Mouse (Mus musculus) brain, embryonic 14.5 days (tissue): ENCODE data around the gene Foxd3.

Experiments used
- CTCF ChIP-seq: fragments of 200-500 bp; IDR thresholded peaks from 2 replicates; pipeline ENCODE4 v1.5.1; 2012; ENCODE audit warnings: inconsistent platforms, mild to moderate bottlenecking, moderate library complexity, borderline replicate concordance; ENCODE audit not compliant: insufficient read depth, insufficient read length; ENCODE audit errors: extremely low read depth
- POLR2A ChIP-seq: fragments of 200-500 bp; IDR thresholded peaks from 2 replicates; pipeline ENCODE4 v1.6.1; 2012; ENCODE audit warnings: mild to moderate bottlenecking, inconsistent platforms, borderline replicate concordance; ENCODE audit not compliant: poor library complexity, insufficient read depth, insufficient read length, severe bottlenecking; ENCODE audit errors: extremely low read depth

GRCm38 (mm10) chr4:99636038-99636437 lies 20.1 kb upstream of the Foxd3 start:
- TF ChIP-seq CTCF (no peak), POLR2A (no peak)
